Mouse (Mus musculus): Measurements from ENCODE around the gene CN725425. TPM values are rescaled to one million over a fixed set of nuclear protein-coding genes. Genes with fewer than 3 reads are reported as not detected.

Gene CN725425
- not detected for polyA plus RNA-seq (2014; fragmentation: Illumina TruSeq; extraction: RNeasy Lipid Tissue Mini Kit (QIAGEN cat#74804); ENCODE audit: low read depth, low replicate concordance)

DNA sequence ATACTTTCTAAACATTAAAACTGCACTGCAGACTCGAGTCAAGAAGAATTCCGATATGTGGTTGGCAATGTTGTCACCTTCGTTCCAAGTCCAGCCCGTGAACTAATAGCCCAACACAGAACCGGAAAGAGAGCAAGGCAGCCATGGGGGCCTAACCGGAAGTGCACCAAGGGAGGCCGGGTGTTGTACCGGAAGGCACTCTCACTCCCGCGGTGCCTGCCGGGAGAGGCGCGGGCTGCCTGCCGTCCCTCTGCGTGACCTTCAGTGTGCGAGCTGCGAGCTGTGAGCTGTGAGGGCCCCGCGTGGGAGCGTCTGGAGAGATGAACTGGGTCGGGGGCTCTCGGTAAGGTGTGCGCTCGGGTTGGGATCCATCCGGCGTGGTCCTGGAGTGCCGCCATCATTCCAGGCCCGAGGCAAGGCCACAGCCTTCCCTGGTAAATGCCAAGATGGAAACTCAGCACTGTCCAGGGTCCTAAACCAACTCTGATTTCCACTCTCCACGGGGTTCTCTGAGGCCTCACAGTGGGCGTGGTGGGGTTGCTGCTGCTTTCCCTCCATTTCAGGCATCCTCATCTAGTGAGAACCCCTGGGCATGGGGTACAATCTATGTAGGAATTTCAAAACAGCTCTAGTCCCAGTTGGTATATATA, at the start of gene CN725425:
Gene CN725425 (plus strand): TSS at position 239 of the 650 bp plus-strand sequence.

DNA sequence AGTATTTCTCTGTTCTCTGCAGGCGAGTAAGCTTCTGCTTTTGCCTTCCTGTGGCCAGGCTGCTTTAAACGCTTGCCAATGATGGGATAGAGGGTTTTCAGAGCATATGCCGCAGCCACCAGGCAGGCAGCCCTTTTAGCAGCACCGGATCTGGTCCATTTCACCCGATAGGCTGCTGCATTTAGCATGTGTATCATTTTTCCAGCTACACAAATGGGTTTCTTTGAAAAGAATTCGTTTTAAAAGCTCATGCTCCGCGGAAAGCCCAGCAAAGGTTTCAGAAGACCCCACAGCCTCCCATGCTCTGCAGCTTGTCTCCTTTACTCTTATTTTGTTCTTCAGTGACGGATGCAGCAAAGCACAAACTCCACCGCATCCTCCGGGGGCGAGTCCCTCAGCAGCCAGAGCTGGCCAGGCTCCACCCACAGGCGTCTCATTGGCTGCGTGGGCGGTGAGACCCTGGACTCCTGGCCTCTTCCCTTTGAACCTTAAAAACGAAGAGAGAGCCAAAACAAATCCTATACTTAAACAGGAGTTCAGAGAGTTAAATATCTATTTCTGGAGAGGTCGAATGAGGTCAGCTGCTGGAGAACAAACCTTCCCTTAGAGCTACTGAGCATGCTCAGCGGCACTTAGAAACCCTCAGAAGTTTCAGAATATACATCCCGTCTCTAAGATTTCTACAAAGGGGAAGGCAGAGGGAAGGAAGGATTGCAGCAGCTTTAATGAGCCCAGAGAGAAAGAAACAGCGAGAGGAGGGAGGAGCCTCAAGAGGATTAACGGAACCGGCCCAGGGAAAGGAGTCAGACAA, 7.7 kb upstream of the CN725425 start, which contains the start of gene Abcd2:
Gene Abcd2 (minus strand): TSS at position 388 of the 811 bp plus-strand sequence.

Other genes starting within 250 kb of the CN725425 start
- 17.5 TPM for gene Kif21a, start 149.5 kb upstream of the CN725425 start, polyA plus RNA-seq (2014; fragmentation: Illumina TruSeq; extraction: RNeasy Lipid Tissue Mini Kit (QIAGEN cat#74804); ENCODE audit: low read depth, low replicate concordance)
- 56.3 TPM for gene Abcd2, start 7.7 kb upstream of the CN725425 start, polyA plus RNA-seq (2014; fragmentation: Illumina TruSeq; extraction: RNeasy Lipid Tissue Mini Kit (QIAGEN cat#74804); ENCODE audit: low read depth, low replicate concordance)